Mouse (Mus musculus): ENCODE data around the gene Ppy. TPM values are rescaled to one million over a fixed set of nuclear protein-coding genes. Genes with fewer than 3 reads are reported as not detected.

Gene Ppy
- polyA plus RNA-seq, 1 experiment from 2014 or later: not detected

- Histone ChIP-seq H3K9me3 (replicated peaks; ENCODE audit: control insufficient read depth, low read length) (no peaks in the 10 kb centered on the region), H3K4me3 (ENCODE audit: low read depth, low read length) (peak overlapping the region; percentile 30), H3K36me3 (ENCODE audit: control insufficient read depth, insufficient read depth, low read length) (peaks cover 56% of the 10 kb centered on the region), H3K4me1 (ENCODE audit: control insufficient read depth, insufficient read depth, low read length) (peaks cover 5% of the 10 kb centered on the region; the same call in 1 of the 2 replicates), H3K4me2 (ENCODE audit: low read length) (peak overlapping the region; percentile 70), H3K9ac (ENCODE audit: low read length) (peak overlapping the region; percentile 57), H3K27me3 (replicated peaks; ENCODE audit: control insufficient read depth, insufficient read depth, low read length) (no peaks in the 10 kb centered on the region), H3K27ac (ENCODE audit: low read depth, low read length) (no peak overlapping the region)
- peak; percentile 87 for DNase-seq (ENCODE audit: low spot score)
- peak; percentile 86 for ATAC-seq
- 3% methylated on average over 23 of the region's 23 CpGs for WGBS
Observed at GRCm38 (mm10) chr11:102061236-102061940, 39.7 kb downstream of the Ppy start.

- Histone ChIP-seq H3K4me3 (ENCODE audit: low read depth, low read length) (no peak overlapping the region), H3K9ac (ENCODE audit: low read length) (no peak overlapping the region), H3K27me3 (replicated peaks; ENCODE audit: control insufficient read depth, insufficient read depth, low read length) (no peaks in the 10 kb centered on the region), H3K4me1 (ENCODE audit: control insufficient read depth, insufficient read depth, low read length) (no peaks in the 10 kb centered on the region), H3K9me3 (replicated peaks; ENCODE audit: control insufficient read depth, low read length) (no peaks in the 10 kb centered on the region), H3K27ac (ENCODE audit: low read depth, low read length) (no peak overlapping the region), H3K4me2 (ENCODE audit: low read length) (no peak overlapping the region), H3K36me3 (ENCODE audit: control insufficient read depth, insufficient read depth, low read length) (peaks cover 8% of the 10 kb centered on the region)
- peak; percentile 65 for DNase-seq (ENCODE audit: low spot score)
- 28% methylated on average over 9 of the region's 9 CpGs for WGBS
- ATAC-seq: no peak
Observed at GRCm38 (mm10) chr11:102053847-102054246, 47.3 kb downstream of the Ppy start.

DNA sequence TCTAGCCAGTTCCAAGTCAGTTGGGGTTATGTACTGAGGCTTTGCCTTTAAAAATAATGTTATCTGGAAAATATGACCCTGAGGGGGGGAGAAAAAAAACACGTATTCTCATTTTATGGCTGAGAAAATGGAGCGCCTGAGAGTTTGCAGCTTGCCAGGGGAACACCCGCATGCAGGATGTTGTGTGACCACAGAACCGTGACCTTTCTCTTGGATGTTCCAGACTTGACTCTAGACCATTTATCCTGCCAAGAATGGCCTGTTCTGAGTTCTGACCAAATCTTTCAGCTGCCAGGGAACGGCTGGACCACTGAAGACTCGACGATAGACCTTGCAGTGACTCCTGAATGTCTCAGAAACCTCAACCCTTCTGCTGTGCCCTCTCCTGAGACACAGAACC, 47.9 kb downstream of the Ppy start:
- WGBS: 89% methylated on average over 7 of the region's 7 CpGs
- H3K4me1 ChIP-seq (ENCODE audit: control insufficient read depth, insufficient read depth, low read length): no peaks in the 10 kb centered on the region
- ATAC-seq: no peak
- H3K9ac ChIP-seq (ENCODE audit: low read length): no peak overlapping the region
- H3K9me3 ChIP-seq (replicated peaks; ENCODE audit: control insufficient read depth, low read length): no peaks in the 10 kb centered on the region
- no peak overlapping the region for H3K4me2 ChIP-seq (ENCODE audit: low read length)
- no peak for DNase-seq (ENCODE audit: low spot score)
- H3K27me3 ChIP-seq (replicated peaks; ENCODE audit: control insufficient read depth, insufficient read depth, low read length): no peaks in the 10 kb centered on the region
- peaks cover 2% of the 10 kb centered on the region; the same call in 1 of the 2 replicates for H3K36me3 ChIP-seq (ENCODE audit: control insufficient read depth, insufficient read depth, low read length)
- H3K27ac ChIP-seq (ENCODE audit: low read depth, low read length): no peak overlapping the region
- H3K4me3 ChIP-seq (ENCODE audit: low read depth, low read length): no peak overlapping the region

GRCm38 (mm10) chr11:102052697-102053096, 48.4 kb downstream of the Ppy start:
- Histone ChIP-seq H3K36me3 (ENCODE audit: control insufficient read depth, insufficient read depth, low read length) (no peaks in the 10 kb centered on the region), H3K9ac (ENCODE audit: low read length) (no peak overlapping the region), H3K27me3 (replicated peaks; ENCODE audit: control insufficient read depth, insufficient read depth, low read length) (no peaks in the 10 kb centered on the region), H3K27ac (ENCODE audit: low read depth, low read length) (no peak overlapping the region), H3K9me3 (replicated peaks; ENCODE audit: control insufficient read depth, low read length) (no peaks in the 10 kb centered on the region), H3K4me1 (ENCODE audit: control insufficient read depth, insufficient read depth, low read length) (no peaks in the 10 kb centered on the region), H3K4me3 (ENCODE audit: low read depth, low read length) (no peak overlapping the region), H3K4me2 (ENCODE audit: low read length) (no peak overlapping the region)
- DNase-seq (ENCODE audit: low spot score) (no peak), ATAC-seq (no peak)
- WGBS: 86% methylated on average over 12 of the region's 12 CpGs

- DNase-seq (ENCODE audit: low spot score) (no peak), ATAC-seq (no peak)
- Histone ChIP-seq H3K4me2 (ENCODE audit: low read length) (no peak overlapping the region), H3K27ac (ENCODE audit: low read depth, low read length) (no peak overlapping the region), H3K36me3 (ENCODE audit: control insufficient read depth, insufficient read depth, low read length) (no peaks in the 10 kb centered on the region), H3K9ac (ENCODE audit: low read length) (no peak overlapping the region), H3K9me3 (replicated peaks; ENCODE audit: control insufficient read depth, low read length) (no peaks in the 10 kb centered on the region), H3K4me1 (ENCODE audit: control insufficient read depth, insufficient read depth, low read length) (no peaks in the 10 kb centered on the region), H3K27me3 (replicated peaks; ENCODE audit: control insufficient read depth, insufficient read depth, low read length) (no peaks in the 10 kb centered on the region), H3K4me3 (ENCODE audit: low read depth, low read length) (no peak overlapping the region)
- 47% methylated on average over 4 of the region's 4 CpGs for WGBS
Observed at GRCm38 (mm10) chr11:102051954-102052353, 49.2 kb downstream of the Ppy start.

GRCm38 (mm10) chr11:102051541-102051940, 49.6 kb downstream of the Ppy start:
- no peak overlapping the region for H3K9ac ChIP-seq (ENCODE audit: low read length)
- H3K4me2 ChIP-seq (ENCODE audit: low read length): no peak overlapping the region
- no peak for DNase-seq (ENCODE audit: low spot score)
- no peaks in the 10 kb centered on the region for H3K4me1 ChIP-seq (ENCODE audit: control insufficient read depth, insufficient read depth, low read length)
- H3K27me3 ChIP-seq (replicated peaks; ENCODE audit: control insufficient read depth, insufficient read depth, low read length): no peaks in the 10 kb centered on the region
- H3K27ac ChIP-seq (ENCODE audit: low read depth, low read length): no peak overlapping the region
- no peak for ATAC-seq
- WGBS: 69% methylated on average over 4 of the region's 4 CpGs
- H3K36me3 ChIP-seq (ENCODE audit: control insufficient read depth, insufficient read depth, low read length): no peaks in the 10 kb centered on the region
- H3K9me3 ChIP-seq (replicated peaks; ENCODE audit: control insufficient read depth, low read length): no peaks in the 10 kb centered on the region
- no peak overlapping the region for H3K4me3 ChIP-seq (ENCODE audit: low read depth, low read length)

Other genes with a start within 250 kb of the Ppy start
- 0.34 and 0.49 TPM in 2 replicates for gene Meox1, start 206.9 kb downstream of the Ppy start, polyA plus RNA-seq (2014; fragmentation: Nextera tagmentation; extraction: Ambion mirVana)
- gene Sost, start 134.3 kb downstream of the Ppy start, polyA plus RNA-seq (2014; fragmentation: Nextera tagmentation; extraction: Ambion mirVana): not detected in 2 replicates
- not detected in 2 replicates for gene Cfap97d1, start 117.0 kb downstream of the Ppy start, polyA plus RNA-seq (2014; fragmentation: Nextera tagmentation; extraction: Ambion mirVana)
- gene Dusp3, start 114.3 kb downstream of the Ppy start, polyA plus RNA-seq (2014; fragmentation: Nextera tagmentation; extraction: Ambion mirVana): 10.4 and 12.2 TPM in 2 replicates
- gene Mpp3, start 72.9 kb downstream of the Ppy start, polyA plus RNA-seq (2014; fragmentation: Nextera tagmentation; extraction: Ambion mirVana): 34.2 and 39.6 TPM in 2 replicates
- 0.23 TPM in 1 of 2 replicates, not detected in the other for gene Cd300lg, start 59.8 kb downstream of the Ppy start, polyA plus RNA-seq (2014; fragmentation: Nextera tagmentation; extraction: Ambion mirVana)
- 15.3 and 16.8 TPM in 2 replicates for gene Mpp2, start 12.8 kb downstream of the Ppy start, polyA plus RNA-seq (2014; fragmentation: Nextera tagmentation; extraction: Ambion mirVana)
- not detected in 2 replicates for gene Pyy, start 6.5 kb upstream of the Ppy start, polyA plus RNA-seq (2014; fragmentation: Nextera tagmentation; extraction: Ambion mirVana)
- gene Nags, start 44.2 kb upstream of the Ppy start, polyA plus RNA-seq (2014; fragmentation: Nextera tagmentation; extraction: Ambion mirVana): 0.14 and 0.17 TPM in 2 replicates
- gene Tmem101, start 55.1 kb upstream of the Ppy start, polyA plus RNA-seq (2014; fragmentation: Nextera tagmentation; extraction: Ambion mirVana): 32.5 and 33.6 TPM in 2 replicates
- 83.1 and 93.7 TPM in 2 replicates for gene Lsm12, start 84.0 kb upstream of the Ppy start, polyA plus RNA-seq (2014; fragmentation: Nextera tagmentation; extraction: Ambion mirVana)
- gene G6pc3, start 88.3 kb upstream of the Ppy start, polyA plus RNA-seq (2014; fragmentation: Nextera tagmentation; extraction: Ambion mirVana): 24.6 and 24.8 TPM in 2 replicates
- 38.9 and 60.6 TPM in 2 replicates for gene Hdac5, start 128.8 kb upstream of the Ppy start, polyA plus RNA-seq (2014; fragmentation: Nextera tagmentation; extraction: Ambion mirVana)
- 6.1 and 6.3 TPM in 2 replicates for gene BC030867, start 147.6 kb upstream of the Ppy start, polyA plus RNA-seq (2014; fragmentation: Nextera tagmentation; extraction: Ambion mirVana)
- not detected in 2 replicates for gene Asb16, start 167.4 kb upstream of the Ppy start, polyA plus RNA-seq (2014; fragmentation: Nextera tagmentation; extraction: Ambion mirVana)
- gene Tmub2, start 183.6 kb upstream of the Ppy start, polyA plus RNA-seq (2014; fragmentation: Nextera tagmentation; extraction: Ambion mirVana): 74.4 and 75.3 TPM in 2 replicates
- gene Atxn7l3, start 195.3 kb upstream of the Ppy start, polyA plus RNA-seq (2014; fragmentation: Nextera tagmentation; extraction: Ambion mirVana): 25.2 and 28.7 TPM in 2 replicates
- gene Ubtf, start 218.4 kb upstream of the Ppy start, polyA plus RNA-seq (2014; fragmentation: Nextera tagmentation; extraction: Ambion mirVana): 74.5 and 91.0 TPM in 2 replicates